Mouse (Mus musculus) lung, postnatal 10 days (tissue): ENCODE data around the gene Dmpk.

Experiments used
- DNase-seq: peaks from one replicate; pipeline ENCODE4 v3.0.0; 2021

Dmpk gene

GRCm38 (mm10) chr7:19097217-19097616 lies 13.6 kb downstream of the Dmpk start:
- no peak for DNase-seq

- DNase-seq = no peak
Observed at GRCm38 (mm10) chr7:19097863-19098262, 14.2 kb downstream of the Dmpk start.

- no peak for DNase-seq
Observed at GRCm38 (mm10) chr7:19098811-19099210, 15.2 kb downstream of the Dmpk start.

- DNase-seq = no peak
Observed at GRCm38 (mm10) chr7:19100290-19100689, 16.6 kb downstream of the Dmpk start.

DNA sequence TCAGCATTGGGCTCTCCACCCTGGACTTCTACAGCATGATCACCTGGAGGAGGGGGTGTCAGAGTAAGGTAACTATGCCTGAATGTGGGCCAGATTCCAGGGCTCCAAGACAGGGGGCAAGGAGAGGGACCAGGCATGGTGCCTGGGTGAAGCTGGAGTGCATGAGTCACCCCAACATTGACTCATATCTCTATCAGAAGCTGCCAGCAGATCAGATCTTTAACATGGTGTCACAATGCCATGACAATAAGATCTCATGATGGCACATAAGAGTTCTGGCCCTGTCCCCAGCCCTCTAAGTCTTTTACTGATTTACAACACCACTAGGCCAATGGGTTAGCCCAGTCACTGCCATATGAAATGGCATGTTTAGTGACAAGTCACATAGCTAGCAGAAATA lies 20.1 kb downstream of the Dmpk start:
- no peak for DNase-seq

DNA sequence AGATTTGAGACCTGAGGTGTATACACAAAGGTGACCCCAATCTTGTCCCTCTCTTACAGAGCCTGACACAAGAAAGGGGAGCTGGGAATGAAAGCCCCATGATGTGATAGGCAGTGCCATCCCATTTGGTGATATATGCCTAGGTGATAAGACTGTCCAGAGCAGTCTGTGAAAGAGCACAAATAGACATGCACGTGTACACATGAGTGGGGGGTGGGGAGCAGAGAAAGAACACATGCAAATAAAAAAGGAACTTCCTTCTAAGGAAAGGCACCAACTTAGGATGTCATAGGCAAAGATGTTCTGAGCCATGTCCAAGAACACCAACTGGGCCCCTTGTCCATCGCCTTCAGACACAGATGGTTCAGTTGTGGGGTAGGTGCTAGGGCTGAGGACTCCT lies 20.8 kb downstream of the Dmpk start:
- no peak for DNase-seq

GRCm38 (mm10) chr7:19107436-19107835 lies 23.8 kb downstream of the Dmpk start:
- DNase-seq = no peak

- no peak for DNase-seq
Observed at GRCm38 (mm10) chr7:19109565-19109964, 25.9 kb downstream of the Dmpk start.

- DNase-seq = peak; percentile 74
Observed at GRCm38 (mm10) chr7:19118028-19118771, 34.6 kb downstream of the Dmpk start, which contains the start of gene Gm4969. Gene Gm4969 (minus strand): TSS chr7:19118368.

- DNase-seq = no peak
Observed at GRCm38 (mm10) chr7:19119083-19119482, 35.4 kb downstream of the Dmpk start.

GRCm38 (mm10) chr7:19119631-19120429 lies 36.2 kb downstream of the Dmpk start, which contains the start of gene Fbxo46:
Gene Fbxo46 (plus strand): TSS chr7:19119859.
- DNase-seq = peak; percentile 98

- DNase-seq = no peak
Observed at GRCm38 (mm10) chr7:19121686-19122085, 38.0 kb downstream of the Dmpk start.

DNA sequence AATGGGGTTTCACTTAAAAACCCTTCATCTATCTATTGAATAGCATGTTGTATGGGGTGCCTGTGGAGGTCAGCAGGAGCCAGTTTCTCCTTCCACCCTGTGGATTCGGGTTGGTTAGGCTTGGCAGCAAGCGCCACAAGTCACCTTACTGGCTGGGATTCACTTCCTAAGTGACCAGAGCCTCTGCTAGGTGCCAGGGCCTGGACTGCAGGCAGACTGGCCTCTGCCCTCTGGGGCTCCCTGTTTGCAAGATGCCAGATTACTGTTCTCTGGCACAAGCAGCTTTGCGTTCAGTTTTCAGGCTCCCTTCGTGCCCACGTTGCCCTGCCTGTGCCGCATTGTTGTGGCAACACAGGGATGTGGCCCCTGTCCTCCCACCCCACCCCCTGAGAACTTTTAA lies 41.1 kb downstream of the Dmpk start:
- no peak for DNase-seq

DNA sequence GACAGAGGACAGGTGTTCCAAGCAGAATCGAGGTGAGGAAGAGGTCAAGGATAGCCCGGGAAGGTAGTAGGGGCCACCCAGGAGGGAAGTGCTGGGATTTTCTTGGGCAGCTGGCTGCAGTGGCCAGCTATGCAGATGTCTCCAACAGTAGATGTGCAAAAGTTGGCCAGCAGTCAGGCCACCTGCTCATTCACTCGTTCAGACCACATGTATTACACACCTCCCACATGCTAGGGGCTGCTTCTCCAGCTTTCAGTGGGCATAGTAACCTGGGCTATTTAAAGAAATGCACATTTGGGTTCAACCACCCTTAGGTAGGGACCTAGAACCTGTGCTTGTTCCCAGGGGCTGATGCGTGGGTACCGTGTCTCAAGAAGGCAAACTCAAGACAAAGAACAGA lies 44.1 kb downstream of the Dmpk start:
- DNase-seq = no peak

DNA sequence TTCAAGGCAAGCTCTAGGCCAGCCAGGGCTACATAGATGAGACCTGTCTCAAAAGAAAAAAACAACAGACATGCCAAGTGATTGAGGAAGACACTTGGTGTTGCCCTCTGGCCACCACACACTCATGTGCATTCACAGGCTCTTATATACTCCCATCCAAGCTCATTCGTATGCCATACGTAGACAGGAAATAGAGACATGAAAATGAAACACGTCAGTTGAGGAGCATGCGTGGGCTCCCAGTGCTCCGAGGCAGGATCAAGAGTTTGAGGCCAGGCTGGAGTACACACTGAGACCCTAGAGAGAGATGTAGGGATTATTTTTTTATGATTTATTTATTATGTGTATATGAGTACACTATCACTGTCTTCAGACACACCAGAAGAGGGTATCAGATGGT lies 45.7 kb downstream of the Dmpk start:
- no peak for DNase-seq

GRCm38 (mm10) chr7:19130657-19131056 lies 47.0 kb downstream of the Dmpk start:
- peak; percentile 38 for DNase-seq

DNA sequence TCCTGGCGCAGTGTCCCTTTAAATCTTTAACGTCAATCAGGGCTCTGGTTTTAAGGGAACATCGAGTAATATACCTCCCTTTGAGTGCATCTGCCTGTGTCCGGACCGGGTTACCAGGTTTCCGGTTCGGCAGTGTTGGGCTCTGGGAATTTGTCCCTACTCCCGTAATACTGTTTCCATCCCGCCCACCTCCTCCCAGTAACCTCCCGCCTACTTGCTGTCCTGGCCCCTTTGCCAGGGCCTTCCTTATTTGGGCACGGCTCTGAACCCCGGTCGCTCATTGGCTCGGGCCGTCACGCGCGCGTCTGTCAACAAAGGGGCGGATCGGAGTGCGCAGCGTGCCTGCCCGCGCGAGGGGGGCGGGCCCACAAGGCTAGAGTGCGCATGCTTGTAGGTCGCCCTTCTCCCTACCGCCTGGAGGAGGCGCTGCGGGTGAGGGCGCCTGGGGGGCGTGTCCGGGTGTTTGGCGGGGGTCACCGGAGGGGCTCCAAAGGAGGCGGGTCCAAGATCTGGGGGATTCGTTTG lies 47.7 kb downstream of the Dmpk start:
- peak; percentile 99 for DNase-seq

DNA sequence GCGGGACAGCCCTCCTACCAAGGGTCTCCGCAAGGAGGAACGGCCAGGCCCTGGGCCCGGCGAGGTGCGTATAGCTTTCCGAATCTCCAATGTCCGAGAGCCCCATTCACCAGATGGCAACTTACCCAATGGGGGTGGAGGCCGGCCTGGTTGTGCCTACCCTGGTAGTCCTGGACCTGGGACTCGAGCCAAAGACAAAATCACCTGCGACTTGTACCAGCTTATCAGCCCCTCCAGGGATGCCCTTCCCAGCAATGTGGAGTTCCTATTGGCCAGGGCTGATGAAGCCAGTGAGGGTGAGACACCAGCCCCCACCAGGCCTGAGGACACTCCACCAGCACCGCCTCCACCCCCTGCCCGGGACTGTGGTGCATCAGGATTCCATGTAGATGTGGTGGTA lies 52.5 kb downstream of the Dmpk start:
- DNase-seq = no peak

- no peak for DNase-seq
Observed at GRCm38 (mm10) chr7:19136673-19137334, 53.2 kb downstream of the Dmpk start.

DNA sequence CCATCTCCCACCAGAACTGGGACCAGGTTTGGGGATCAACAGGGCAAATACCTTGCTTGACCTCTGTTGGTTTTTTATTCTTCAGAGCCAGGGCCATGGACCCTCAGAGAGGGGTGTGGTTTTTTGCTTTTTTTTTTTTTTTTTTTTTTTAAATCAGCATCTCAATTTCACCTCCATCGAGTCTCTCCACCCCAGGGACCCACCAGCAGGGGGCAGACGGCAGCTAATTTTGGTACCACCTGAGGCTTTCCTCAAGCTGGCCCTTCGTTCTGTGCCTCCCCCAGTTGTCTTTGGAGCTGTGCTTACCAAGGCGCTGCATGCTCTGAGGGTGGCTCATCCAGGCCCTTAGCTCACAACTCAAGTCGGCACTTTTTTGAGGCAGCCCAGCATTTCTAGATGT lies 53.7 kb downstream of the Dmpk start:
- peak; percentile 77 for DNase-seq
